Mouse (Mus musculus): ENCODE measurements around the gene Ifi209. TPM values are rescaled to one million over a fixed set of nuclear protein-coding genes. Genes with fewer than 3 reads are reported as not detected.

Gene Ifi209
- 0.13 and 0.24 TPM in 2 replicates for polyA plus RNA-seq (2021; fragmentation: Nextera tagmentation)
- long read RNA-seq, experiment 1 = 0 reads
- long read RNA-seq, experiment 2 = 0 reads

GRCm38 (mm10) chr1:173630622-173631021, at the start of gene Ifi209:
Gene Ifi209 (plus strand): TSS chr1:173630917.

GRCm38 (mm10) chr1:173598838-173599494, 31.8 kb upstream of the Ifi209 start, which contains the start of gene Ifi213:
Gene Ifi213 (minus strand): TSS chr1:173599274.

DNA sequence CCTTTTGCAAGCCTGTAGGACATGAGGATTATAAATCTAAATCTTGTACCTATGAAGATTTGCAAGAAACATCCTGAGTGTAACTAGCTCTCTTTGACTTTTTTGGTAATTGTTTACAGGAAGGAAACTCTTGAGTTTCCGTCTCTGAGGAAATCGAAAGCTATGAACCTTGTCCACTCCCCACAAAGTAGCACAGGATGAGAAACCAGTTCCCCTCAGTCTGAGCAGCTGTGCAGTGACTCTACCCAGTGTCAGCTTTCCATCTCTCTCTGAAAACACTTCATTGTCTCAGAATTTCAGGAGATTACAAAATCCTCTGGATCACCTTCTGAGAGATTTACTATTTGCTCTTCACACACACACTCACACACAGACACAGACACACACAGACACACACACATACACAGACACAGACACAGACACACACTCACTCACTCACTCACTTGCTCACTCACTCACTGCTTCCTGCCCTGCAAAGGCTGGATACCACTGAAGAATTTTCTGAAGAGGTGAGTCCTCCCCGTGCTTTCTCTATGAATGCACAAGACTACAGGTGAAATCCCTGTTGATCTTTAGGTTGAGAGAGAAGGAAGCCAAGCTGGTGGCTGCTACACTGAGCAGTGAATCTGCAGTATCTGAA, 42.9 kb downstream of the Ifi209 start, which contains the start of gene Ifi208:
Gene Ifi208, plus strand, starts transcription at position 218 of the 640 bp plus-strand sequence.

Small RNA genes lying within 50 kb of the gene (microRNA-seq; reads per million reads assigned to microRNA genes)
- gene Gm44339 = not detected

Other genes starting within 250 kb of the Ifi209 start
- gene Ifi206, start 139.9 kb upstream of the Ifi209 start, polyA plus RNA-seq (2021; fragmentation: Nextera tagmentation) = not detected in 2 replicates
- not detected in 2 replicates for gene Ifi214, start 95.0 kb upstream of the Ifi209 start, polyA plus RNA-seq (2021; fragmentation: Nextera tagmentation)
- gene Ifi213, start 31.6 kb upstream of the Ifi209 start, polyA plus RNA-seq (2021; fragmentation: Nextera tagmentation) = 0.25 TPM in 1 of 2 replicates, not detected in the other
- gene Ifi208, start 42.8 kb downstream of the Ifi209 start, polyA plus RNA-seq (2021; fragmentation: Nextera tagmentation) = not detected in 2 replicates
- 0.04 and 0.06 TPM in 2 replicates for gene Ifi207, start 110.8 kb downstream of the Ifi209 start, polyA plus RNA-seq (2021; fragmentation: Nextera tagmentation)
- gene Ifi204, start 136.0 kb downstream of the Ifi209 start, polyA plus RNA-seq (2021; fragmentation: Nextera tagmentation) = 0.25 and 0.54 TPM in 2 replicates